Mouse (Mus musculus) 3134 (cell line): ENCODE results near the gene Ksr2.
A peak's percentile ranks its signal among the peaks of the same experiment; 100 is the strongest.

Source experiments
- DNase-seq: peaks from one replicate; pipeline ENCODE4 v3.0.0-alpha.2; 2011; ENCODE audit warnings: low spot score; ENCODE audit not compliant: insufficient read length; ENCODE audit errors: extremely low read depth

Ksr2 gene

DNA sequence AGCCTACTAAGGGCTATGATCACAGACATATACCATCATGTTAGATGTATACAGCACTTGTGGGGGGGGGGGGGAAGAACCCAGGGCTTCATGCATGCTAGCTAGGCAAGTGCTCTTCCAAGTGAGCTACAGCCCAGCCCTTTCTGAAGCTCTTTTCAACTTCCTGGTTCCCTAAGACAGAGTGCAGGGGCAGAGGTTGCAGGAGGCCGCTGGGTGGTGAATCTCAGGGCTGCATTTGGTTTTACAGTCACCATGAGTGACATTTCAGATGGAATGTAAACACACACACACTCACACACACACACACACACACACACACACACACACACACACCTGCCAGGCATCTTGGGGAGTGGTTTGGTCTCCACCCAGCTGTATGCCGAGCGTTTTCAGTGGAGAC is 67.4 kb downstream of the Ksr2 start:
- no peak for DNase-seq

DNA sequence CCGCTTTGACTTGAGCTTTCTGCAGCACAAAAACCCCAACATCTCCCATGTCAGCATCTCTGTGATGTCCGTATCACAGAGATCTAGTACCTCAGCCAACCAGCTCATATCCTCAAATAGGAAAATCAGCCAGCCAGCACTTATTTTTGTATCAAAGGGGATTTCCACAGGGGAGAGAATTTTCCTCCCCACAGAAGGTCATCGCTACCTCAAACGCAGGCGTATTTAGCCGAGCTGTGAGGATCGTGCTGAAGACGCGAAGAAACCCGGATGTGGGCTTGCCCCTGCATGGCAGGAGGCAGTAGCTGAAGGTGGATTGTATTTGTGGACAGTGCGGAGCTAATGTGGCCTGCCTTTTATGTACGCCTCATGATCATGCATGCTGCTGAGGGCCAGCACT is 67.8 kb downstream of the Ksr2 start:
- no peak for DNase-seq

DNA sequence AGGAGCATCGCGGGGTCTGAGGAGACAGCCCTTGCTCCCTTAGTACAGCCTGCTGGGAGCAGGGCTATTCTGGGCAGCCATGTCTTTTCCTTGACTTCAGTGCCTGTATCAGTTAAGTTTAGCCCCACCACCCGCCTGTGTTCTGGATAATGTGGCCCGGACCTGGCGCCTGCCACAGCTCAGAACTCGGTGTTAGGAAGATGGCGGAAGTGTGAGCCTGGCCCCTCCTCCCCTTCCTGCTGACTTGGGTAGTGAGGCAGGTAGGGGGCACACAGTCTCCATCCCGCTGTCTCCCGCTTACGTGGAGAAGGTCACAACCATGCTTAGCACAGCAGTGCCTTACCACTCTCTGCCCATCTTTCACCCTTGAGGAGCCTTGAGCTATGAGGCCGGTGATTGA is 68.2 kb downstream of the Ksr2 start:
- DNase-seq: no peak

DNA sequence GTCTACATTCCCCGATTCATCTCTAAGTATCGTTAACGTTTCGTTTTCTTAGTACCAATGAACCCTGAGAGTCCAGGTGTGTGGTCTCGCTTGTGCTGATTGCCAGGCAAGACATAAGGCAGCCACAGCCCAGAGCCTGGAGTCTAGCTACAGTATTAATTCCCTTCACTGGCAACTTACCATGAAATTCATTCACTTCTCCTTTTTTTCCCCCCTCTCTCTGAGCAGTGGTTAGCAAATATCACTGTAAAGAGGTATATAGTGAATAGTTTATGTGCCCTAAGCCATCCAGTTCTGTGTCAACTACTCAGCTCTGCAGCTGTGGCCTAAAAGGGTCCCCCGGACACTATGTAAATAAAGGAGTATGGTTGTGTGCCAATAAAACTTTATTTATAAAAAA is 71.6 kb downstream of the Ksr2 start:
- no peak for DNase-seq

DNA sequence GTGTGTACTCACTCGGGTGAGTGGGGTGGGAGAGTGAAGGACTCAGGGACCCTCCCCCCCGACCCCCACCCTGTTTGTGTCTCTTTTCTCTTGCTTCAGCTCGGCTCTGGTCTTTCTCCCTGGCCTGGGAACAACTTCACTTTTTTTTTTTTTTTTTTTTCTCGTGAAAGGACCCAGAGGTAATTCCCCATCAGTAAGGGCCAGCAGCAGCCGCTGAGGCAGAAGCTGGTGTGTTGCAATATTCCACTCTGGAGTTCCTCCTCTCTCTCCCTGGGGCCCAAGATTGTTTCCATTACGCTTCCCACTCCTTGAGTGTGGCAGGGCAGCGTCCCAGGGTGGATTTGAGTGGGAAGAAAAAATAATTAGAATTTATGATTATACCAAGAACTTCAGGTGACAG is 72.3 kb downstream of the Ksr2 start:
- no peak for DNase-seq

DNA sequence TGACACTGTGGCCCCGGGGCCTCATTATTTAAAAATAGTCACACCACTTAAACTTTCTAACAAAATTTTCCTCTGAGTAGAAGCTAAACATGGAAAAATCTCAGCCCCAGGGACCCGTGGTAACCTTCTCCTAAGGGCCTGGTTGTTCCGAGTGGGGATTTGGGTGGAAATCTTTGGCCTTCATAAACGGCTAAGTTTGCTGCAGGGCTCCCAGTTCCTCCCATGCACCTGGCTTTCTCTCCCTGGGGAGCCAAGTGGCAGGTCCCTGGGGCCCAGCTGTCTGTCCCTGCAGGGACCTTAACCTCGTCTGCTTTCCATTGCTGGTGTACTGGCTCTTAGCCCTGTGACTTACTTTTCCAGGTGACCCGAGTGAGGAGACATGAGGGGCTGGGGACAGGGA is 74.4 kb downstream of the Ksr2 start:
- no peak for DNase-seq

DNA sequence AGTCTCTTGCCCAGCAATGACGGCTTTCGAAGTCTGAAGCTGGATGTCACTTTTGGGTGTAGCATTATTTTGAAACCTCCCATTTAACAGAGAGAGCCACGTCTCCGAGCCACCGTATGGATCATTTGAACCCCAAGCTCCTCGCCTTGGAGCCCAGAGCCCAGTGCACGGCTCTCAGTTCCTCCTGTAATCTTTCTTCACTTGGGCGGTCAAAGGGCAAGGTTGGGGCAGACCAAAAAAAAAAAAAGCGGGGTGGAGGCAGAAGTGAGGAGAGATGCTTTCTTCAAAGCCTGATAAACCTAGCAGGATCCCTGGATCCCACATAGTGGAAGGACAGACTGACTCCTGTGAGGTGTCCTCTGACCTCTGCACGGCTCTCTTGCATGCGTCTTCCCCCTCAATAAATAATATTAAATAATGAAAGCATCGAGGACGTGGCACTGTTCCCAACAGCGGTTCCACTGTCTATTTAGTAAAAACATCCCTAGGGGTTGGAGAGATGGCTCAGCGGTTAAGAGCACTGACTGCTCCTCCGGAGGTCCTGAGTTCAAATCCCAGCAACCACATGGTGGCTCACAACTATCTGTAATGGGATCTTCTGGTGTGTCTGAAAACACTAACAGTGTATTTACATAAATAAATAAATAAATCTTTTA is 75.0 kb downstream of the Ksr2 start:
- no peak for DNase-seq

DNA sequence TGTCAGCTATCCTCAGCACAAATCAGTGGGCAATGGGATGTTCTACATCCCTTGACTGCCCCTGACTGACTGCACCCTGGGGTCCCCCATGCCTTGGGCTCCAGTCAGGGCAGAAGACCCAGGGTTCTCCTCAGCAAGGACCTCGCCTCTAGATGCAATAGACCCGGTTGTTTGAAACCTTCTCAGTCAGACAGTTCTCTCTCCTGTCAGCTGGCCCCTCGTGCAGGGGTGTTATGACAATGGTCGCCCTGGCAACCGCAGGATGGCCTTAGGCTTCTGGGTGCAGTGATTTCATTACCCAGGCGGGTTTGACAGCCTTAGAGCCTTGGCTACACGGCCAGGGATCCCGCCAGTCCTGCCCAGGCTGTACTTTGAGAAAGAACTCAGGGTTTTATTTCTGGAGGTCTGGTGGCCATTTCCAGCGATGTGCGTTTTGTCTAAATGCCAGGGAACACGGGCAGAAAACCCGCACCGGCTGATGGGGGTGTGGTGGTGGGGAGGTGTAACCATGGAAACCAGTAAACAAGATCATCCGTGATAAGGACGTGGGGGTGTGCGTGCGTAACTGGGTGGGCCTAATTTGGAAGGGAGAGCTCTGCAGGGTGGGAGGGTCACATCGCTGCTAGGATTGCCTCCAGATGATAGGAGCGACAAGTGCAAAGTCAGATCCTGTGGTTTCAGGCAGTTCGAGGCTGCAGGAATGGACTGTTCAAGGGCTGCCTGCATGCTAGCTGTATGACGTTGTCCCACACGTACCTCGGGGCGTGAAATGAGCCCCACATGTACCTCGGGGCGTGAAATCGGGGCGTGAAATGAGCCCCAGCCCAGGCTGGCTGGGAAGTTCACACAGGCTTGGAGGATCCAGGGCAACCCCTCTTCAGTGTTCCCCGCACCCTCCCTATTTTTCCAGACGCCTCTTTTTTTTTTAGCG is 79.4 kb downstream of the Ksr2 start:
- DNase-seq: no peak

DNA sequence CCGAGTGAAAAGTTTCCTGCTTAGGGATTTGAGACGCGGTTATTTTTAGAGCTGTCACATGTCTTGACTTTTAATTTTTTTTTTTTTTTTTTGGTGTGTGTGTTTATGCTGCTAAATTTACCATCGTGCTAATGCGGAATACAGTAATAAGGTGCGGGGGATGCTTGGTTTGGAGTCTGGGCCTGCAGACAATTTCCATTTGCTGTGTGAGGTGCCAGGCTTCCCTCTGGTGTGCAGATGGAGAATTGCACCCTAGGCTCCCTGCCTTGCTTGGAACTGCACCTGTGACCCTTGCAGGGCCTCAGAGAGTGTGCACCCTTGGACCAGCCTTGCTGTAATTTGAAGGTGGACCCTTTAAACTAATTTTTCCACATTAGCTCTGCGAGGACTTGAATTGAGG is 80.1 kb downstream of the Ksr2 start:
- DNase-seq: no peak

DNA sequence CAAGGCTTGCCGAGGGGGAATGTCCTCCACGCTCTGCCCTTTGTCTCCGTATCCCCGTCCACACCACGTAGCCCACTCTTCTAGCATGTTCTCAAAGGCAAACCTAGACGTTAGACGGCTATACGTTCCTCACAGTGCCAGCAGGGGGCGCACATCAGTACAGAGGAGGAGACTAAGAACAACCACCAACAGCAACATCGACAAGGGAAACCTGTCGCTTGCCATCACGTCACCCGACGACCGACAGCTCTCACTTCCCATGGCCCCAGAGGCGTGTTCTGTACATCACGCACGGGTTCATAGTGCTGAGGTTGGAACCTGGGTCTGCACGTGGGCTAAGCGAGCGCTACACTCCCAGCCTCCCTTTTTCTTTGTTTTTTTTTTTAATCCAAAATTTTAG is 83.3 kb downstream of the Ksr2 start:
- no peak for DNase-seq

DNA sequence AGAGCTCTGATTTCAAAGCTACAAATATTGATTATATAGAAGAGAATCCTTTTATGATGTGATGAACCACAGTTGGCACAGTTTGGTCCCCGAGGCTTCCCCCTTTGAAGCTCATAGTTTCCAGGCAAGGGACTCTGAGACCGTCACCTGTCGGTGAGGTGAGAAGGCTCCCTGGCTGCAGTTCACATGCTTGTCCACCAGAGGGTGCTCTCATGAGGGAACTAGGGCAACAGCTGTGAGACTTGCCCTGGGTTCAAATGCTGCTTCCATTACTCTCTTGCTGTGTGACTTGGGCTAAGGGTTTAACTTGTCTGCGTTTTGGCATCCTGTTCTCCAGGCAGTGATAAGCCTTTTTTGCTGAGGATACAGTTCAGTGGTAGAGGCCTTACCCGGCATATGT is 88.8 kb downstream of the Ksr2 start:
- DNase-seq: no peak

DNA sequence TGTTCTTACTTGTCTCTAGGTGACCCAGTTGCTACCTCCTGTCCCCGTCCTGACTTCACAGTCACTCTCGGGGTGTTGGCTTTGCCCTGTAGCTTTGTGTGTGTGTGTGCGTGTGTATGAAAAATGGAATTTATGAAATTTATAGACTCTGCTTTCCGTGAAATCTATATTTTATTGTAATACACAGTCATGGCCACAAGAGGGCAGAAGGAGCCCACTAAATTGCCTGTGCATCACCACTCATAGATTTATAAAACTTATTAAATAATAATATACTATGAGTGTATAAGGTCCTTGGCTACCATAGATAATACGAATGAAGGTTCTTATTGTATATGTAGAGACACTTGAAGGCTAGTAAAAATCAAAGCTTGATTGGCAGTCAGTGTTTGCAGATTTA is 90.6 kb downstream of the Ksr2 start:
- no peak for DNase-seq

DNA sequence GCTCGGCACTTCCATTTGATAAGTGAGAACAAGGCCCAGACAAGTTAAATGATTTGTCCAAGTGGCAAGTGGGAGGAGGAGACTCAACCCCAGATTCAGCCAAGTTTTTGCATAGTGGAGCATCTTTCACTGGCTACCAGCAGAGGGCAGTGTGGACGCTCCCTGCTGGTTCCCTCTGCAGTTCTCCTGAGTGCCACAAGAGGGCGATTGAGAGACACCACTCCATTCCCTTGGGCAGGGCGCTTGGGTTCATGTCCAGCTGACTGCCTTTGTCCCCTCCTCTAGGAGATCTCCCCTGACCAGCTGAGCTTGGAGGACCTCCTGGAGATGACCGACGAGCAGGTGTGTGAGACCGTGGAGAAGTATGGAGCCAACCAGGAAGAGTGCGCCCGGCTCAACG is 91.4 kb downstream of the Ksr2 start:
- peak; percentile 29 for DNase-seq

DNA sequence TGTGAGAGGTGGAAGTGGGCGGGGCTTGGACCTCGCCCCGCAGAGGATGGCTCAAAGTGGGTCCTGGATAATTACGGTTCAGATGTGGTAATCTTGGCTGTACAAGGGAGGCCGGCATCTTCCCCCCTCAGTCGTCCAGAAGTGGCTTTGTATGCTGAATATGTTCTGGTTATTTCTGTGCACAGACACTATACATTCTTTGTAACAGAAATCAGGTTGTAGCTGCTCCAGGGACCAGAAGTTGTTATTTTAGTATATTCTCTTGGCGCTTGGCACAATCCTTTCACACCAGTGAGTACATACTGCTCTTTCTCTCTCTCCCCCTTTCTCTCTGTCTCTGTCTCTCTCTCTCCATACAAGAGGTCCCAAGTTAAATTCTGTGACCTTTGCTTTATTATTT is 92.0 kb downstream of the Ksr2 start:
- DNase-seq: no peak

DNA sequence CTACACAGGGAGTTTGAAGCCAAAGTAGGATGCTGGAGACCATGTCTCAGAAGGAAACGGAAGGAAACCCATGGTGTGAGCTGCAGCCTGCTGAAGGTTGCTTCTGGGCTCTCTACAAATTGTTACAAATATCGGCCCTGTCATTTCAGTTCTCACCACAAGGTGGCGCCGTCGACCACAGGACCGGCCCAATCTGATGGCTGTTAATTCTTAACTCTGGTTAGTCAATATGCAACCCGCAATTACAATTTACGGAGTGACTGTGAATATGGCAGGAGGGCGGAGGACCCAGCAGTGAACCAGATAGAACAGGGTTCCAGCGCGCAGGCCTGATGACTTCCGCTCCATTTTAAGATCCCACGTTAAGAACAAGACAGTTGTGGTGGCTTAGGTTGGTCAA is 92.6 kb downstream of the Ksr2 start:
- DNase-seq: no peak

DNA sequence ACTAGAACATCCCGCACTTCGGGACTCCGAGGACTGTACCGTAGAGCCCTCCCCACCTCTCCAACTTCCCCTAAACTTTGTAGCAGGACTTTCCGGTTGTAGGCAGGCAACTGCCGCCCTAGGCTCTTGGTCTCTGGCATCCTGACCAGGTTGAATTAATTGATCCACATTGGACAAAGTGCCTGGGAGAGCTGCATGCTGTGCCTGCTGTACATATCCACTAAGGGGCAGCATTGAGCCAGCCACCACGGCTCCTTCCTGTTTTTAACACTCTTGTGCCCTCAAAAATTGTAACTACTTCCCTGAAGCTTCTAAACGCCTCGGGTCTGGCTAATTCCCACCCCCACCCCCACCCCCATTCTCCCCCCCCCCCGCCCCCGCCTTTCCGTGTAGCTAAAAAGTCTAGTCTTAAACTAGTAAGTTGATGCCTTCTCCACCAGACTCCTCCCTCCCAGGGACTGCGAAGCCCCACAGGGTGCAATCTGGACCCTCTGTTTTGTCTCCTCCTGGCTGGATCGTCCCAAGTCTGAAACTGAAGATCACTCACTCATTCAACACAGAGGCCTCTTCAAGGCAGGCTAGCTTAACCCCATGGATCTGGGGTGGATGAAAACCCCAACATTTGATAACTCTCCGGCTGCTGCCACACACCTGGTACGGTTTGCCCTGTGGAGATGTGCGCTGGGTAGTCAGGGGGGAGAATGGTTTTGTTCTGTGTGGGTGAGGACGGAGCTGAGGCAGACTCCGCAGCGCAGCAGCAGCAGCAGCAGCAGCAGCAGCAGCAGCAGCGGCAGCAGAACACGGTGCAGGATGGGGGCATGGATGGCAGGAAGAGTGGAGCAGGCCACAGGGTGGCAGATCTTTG is 95.9 kb downstream of the Ksr2 start:
- DNase-seq: no peak

DNA sequence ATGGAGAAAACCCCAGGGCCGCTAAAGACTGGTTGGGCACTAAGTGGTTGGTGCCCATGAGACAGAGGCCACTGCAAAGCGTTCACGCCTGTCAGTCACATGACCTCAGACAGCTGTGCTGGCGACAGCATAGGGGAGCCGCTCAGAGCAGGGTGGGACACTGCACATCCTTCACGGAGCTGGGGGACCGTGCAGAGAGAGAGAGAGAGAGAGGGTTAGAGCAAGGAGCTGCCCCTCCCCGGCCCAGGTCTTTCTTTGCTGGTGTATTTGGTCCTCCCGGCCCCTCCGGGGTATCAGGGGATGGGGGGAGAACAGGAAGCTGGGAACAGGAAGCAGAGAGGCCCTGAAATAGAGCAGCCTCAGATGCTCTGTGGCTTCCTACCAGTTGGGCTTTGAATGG is 97.1 kb downstream of the Ksr2 start:
- no peak for DNase-seq

DNA sequence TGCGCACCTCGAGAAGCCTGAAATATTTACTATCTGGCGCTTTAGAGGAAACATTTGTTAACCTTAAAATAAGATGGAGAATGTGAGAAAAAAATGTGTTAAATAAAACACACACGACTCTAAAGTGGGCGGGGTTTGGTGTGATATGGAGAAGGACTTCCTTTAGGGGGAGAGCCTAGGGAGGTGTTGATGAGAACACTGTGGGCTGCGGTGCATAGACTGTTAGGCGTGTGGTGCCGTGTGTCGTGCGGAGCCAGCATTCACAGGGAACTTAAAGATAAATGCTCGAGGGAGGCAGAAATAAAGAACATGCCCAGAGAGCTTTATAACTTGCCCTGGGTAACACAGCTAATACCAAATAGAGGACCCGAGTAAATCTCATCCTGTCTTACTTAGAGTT is 101.6 kb downstream of the Ksr2 start:
- DNase-seq: no peak

DNA sequence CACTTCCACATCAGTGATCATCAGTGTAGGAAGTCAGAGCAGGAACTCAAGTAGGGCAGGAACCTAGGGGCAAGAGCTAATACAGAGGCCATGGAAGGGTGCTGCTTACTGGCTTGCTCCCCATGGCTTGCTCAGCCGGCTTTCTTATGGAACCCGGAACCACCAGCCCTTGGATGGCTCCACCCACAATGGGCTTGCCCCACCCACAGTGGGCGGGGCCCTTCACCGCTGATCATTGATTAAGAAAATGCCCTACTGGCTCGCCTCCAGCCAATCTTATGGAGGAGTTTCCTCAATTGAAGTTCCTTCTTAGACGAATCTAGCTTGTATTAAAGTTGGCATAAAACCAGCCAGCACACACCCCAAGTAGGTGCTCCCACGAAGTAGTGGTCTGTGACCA is 102.1 kb downstream of the Ksr2 start:
- no peak for DNase-seq

DNA sequence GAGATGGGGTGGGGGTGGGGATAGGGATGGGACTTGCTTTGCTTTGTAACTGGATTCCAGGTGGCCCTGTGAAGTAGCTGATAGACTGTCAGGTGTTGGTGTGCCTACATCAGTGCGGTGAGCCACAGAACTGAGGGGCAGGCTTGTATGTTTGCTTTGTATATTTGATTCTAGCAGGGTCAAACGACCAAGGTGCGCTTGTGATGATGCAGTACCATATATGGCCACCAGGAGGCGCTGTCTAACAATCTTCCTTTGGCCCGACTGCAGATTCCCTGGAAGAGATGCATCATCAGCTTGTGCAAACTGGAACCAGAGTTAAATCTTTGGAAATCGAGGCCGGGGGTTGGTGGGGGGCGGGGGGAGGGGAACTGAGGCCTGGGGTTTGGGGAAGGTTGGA is 102.8 kb downstream of the Ksr2 start:
- no peak for DNase-seq

DNA sequence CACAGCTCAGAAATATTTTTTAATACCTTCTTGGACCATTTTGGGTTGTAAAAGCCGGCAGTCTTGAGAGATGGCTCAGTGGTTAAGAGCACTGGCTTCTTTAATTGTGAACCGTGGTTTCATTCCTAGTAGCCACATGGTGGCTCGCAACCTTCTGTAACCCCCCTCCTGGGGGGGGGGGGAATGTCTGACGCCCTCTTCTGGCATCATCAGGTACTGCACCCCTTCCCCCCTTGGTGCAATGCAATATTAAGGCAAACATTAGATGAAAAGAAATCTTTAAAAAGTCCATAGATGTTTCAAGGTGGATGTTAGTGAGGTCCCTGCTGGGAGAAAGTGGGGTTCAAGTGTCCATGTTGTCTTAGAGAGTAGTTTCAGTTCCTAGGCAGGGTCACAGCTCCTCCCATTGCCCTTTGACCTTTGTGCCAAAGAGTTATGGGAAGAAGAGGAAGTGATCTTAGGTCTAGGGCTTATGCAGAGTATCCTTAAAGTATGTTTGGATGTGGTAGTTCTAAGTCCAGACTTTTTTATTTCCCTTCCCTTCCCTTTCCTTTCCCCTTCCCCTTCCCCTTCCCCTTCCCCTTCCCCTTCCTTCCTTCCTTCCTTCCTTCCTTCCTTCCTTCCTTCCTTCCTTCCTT is 106.2 kb downstream of the Ksr2 start:
- no peak for DNase-seq
